Mouse (Mus musculus) forebrain, postnatal 0 days (tissue): ENCODE results near the gene Bdh1. TPM values are rescaled to one million over a fixed set of nuclear protein-coding genes. Genes with fewer than 3 reads are reported as not detected.

Source experiments
- ATAC-seq: fragments of 200-750 bp; cut with Nextera tagmentation; 2 replicates; pipeline ENCODE4 v1.8.0; 2017; ENCODE audit warnings: mild to moderate bottlenecking, moderate library complexity
- DNase-seq: peaks from one replicate; pipeline ENCODE4 v3.0.0-alpha.2; 2015
- H3K27ac ChIP-seq: fragments of 300-500 bp; sonication (generic); 2 replicates; pipeline ENCODE4 v1.5.1; 2014; ENCODE audit warnings: low read depth, mild to moderate bottlenecking, antibody characterized with exemption, low read length, moderate library complexity, mixed read lengths
- H3K27me3 ChIP-seq: fragments of 300-500 bp; sonication (generic); 2 replicates; pipeline ENCODE4 v1.6.1; 2014; ENCODE audit warnings: mild to moderate bottlenecking, low read length, mixed read lengths; ENCODE audit not compliant: insufficient read depth
- H3K36me3 ChIP-seq: fragments of 300-500 bp; sonication (generic); 2 replicates; pipeline ENCODE4 v1.6.1; 2014; ENCODE audit warnings: mild to moderate bottlenecking, moderate library complexity; ENCODE audit not compliant: insufficient read depth
- H3K4me1 ChIP-seq: fragments of 300-500 bp; sonication (generic); 2 replicates; pipeline ENCODE4 v1.6.1; 2014; ENCODE audit warnings: antibody characterized with exemption; ENCODE audit not compliant: insufficient read depth
- H3K4me2 ChIP-seq: fragments of 300-500 bp; sonication (generic); 2 replicates; pipeline ENCODE4 v1.6.1; 2014; ENCODE audit warnings: low read depth, mild to moderate bottlenecking, moderate library complexity
- H3K4me3 ChIP-seq: fragments of 300-500 bp; sonication (generic); 2 replicates; pipeline ENCODE4 v1.5.1; 2014; ENCODE audit warnings: low read depth, low read length, mixed read lengths
- H3K9ac ChIP-seq: fragments of 300-500 bp; sonication (generic); 2 replicates; pipeline ENCODE4 v1.6.1; 2014; ENCODE audit warnings: mild to moderate bottlenecking
- H3K9me3 ChIP-seq: fragments of 300-500 bp; sonication (generic); 2 replicates; pipeline ENCODE4 v1.6.1; 2016; ENCODE audit warnings: low read length
- CTCF ChIP-seq: sonication (generic); IDR thresholded peaks from 2 replicates; pipeline ENCODE4 v1.5.1; 2016; ENCODE audit warnings: antibody characterized with exemption, control low read depth, low read depth
- WGBS: fragments of 180-500 bp; shearing (Covaris S2); extraction: QIAGEN DNeasy Blood & Tissue Kit; methylation state at CpG from one replicate; pipeline ENCODE4 v1.1.7; 2014; 5-methylcytosine and 5-hydroxymethylcytosine counted together
- polyA plus RNA-seq: library from polyadenylated mRNA; unstranded; fragments of >200 nt; fragmentation: Nextera tagmentation; extraction: Ambion mirVana; gene quantifications from 2 replicates; pipeline ENCODE4 v1.2.1, GENCODE M21; 2015
- total RNA-seq: library from RNA; depleted of rRNA; stranded (reverse); fragments of >200 nt; gene quantifications from 2 replicates; pipeline ENCODE4 v1.2.3, GENCODE M21; 2014

The Bdh1 gene
- total and polyA plus RNA-seq, 2 experiments from 2014 or later, result 96.1 to 137 TPM

GRCm38 (mm10) chr16:31428335-31428674, 6.2 kb downstream of the Bdh1 start:
- peaks cover 6% of the 10 kb centered on the region; the same call in 1 of the 2 replicates for H3K4me1 ChIP-seq
- no peak for DNase-seq
- H3K27me3 ChIP-seq, result no peaks in the 10 kb centered on the region
- H3K4me3 ChIP-seq, result peak overlapping the region; percentile 79
- peak overlapping the region; percentile 71 for H3K4me2 ChIP-seq
- TF ChIP-seq CTCF, result no peak
- H3K9ac ChIP-seq, result peak overlapping the region; percentile 89
- H3K36me3 ChIP-seq, result no peaks in the 10 kb centered on the region
- no peaks in the 10 kb centered on the region for H3K9me3 ChIP-seq
- 5% methylated on average over 11 of the region's 11 CpGs for WGBS
- peak overlapping the region; percentile 96 for H3K27ac ChIP-seq
- peak; percentile 0; the same call in 1 of the 2 replicates for ATAC-seq

DNA sequence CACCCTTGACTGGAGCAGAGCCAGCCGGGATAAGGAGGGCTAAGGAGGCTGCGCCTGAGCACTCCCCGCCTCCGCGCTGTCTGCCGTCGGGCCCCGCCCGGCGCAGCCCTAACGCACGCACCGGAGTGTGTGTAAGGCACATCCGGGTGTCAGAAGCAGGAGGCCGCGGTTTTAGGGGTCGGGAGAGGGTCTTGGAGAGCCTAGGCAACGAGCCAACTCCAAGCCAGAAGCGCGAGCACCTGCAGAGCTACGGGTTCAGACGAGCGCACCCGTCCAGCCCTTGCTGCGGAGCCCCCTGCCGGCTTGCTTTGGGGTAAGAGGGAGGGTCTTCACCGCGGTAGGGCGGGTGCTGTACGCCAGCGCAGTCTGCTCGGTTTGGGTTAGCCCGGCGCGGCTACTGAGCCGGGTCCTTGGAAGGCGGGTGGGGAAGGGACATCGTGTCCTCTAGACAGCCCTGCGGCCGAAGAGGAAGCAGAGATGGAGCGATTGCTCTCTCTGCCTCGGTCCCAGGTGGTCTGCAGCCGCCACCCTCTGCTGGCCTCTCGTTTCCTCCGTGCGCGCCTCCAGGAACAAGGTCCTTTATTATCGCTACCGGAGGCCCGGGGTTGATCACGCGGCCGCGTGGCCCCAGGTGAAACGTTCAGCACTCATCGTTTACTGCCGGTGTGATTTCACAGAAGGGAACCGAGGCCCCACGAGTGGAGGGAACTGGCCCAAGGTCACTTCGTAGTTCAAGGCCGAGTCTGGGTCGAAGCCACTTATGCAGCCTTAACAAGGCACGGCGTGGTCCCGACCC, 6.8 kb downstream of the Bdh1 start:
- Histone ChIP-seq H3K9me3 (no peaks in the 10 kb centered on the region), H3K9ac (peak overlapping the region; percentile 89), H3K36me3 (no peaks in the 10 kb centered on the region), H3K27ac (peak overlapping the region; percentile 96), H3K4me3 (peak overlapping the region; percentile 79), H3K4me1 (peaks cover 6% of the 10 kb centered on the region; the same call in 1 of the 2 replicates), H3K4me2 (peak overlapping the region; percentile 71), H3K27me3 (no peaks in the 10 kb centered on the region)
- WGBS, result under 1% methylated on average over 65 of the region's 65 CpGs
- peak; percentile 68 for TF ChIP-seq CTCF
- ATAC-seq (peak; percentile 70), DNase-seq (peak; percentile 89)

GRCm38 (mm10) chr16:31429471-31430155, 7.5 kb downstream of the Bdh1 start:
- H3K27me3 ChIP-seq, result no peaks in the 10 kb centered on the region
- DNase-seq (peak; percentile 98), ATAC-seq (peak; percentile 96)
- peak overlapping the region; percentile 71 for H3K4me2 ChIP-seq
- TF ChIP-seq CTCF, result no peak
- peak overlapping the region; percentile 89 for H3K9ac ChIP-seq
- no peaks in the 10 kb centered on the region for H3K36me3 ChIP-seq
- peaks cover 6% of the 10 kb centered on the region; the same call in 1 of the 2 replicates for H3K4me1 ChIP-seq
- WGBS, result 1% methylated on average over 49 of the region's 49 CpGs
- H3K9me3 ChIP-seq, result no peaks in the 10 kb centered on the region
- H3K27ac ChIP-seq, result peak overlapping the region; percentile 96
- H3K4me3 ChIP-seq, result peak overlapping the region; percentile 79

GRCm38 (mm10) chr16:31433466-31434110, 11.5 kb downstream of the Bdh1 start:
- DNase-seq (peak; percentile 13), ATAC-seq (no peak)
- 50% methylated on average over 12 of the region's 12 CpGs for WGBS
- Histone ChIP-seq H3K9me3 (no peaks in the 10 kb centered on the region), H3K36me3 (peaks cover 6% of the 10 kb centered on the region), H3K9ac (no peak overlapping the region), H3K4me2 (no peak overlapping the region), H3K27me3 (no peaks in the 10 kb centered on the region), H3K4me3 (no peak overlapping the region), H3K4me1 (0 out of 2 replicates have a peak, but pooled peaks cover 6% of the 10 kb centered on the region), H3K27ac (no peak overlapping the region)
- no peak for TF ChIP-seq CTCF

DNA sequence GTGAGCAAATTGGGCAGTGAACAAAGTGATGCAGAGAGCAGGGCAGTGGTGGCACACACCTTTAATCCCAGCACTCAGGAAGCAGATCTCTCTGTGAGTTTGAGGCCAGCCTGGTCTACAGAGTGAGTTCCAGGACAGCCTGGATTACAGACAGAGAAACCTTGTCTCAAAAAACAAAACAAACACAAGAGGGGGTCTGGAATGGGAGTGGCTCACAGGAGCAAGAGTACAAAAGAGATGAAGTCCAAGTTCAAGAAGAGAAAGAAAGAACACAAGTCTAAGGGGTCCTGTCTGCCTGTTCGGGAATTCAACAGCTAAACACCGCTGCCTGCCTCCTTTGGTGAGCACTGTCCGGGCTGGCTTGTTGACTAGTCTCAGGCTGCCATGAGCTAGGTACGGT, 13.1 kb downstream of the Bdh1 start:
- no peak overlapping the region for H3K4me3 ChIP-seq
- no peak for TF ChIP-seq CTCF
- H3K36me3 ChIP-seq, result peaks cover 22% of the 10 kb centered on the region
- H3K27me3 ChIP-seq, result no peaks in the 10 kb centered on the region
- 0 out of 2 replicates have a peak, but pooled peaks cover 6% of the 10 kb centered on the region for H3K4me1 ChIP-seq
- H3K27ac ChIP-seq, result no peak overlapping the region
- no peaks in the 10 kb centered on the region for H3K9me3 ChIP-seq
- DNase-seq (no peak), ATAC-seq (no peak)
- no peak overlapping the region for H3K9ac ChIP-seq
- WGBS, result 56% methylated on average over 4 of the region's 4 CpGs
- H3K4me2 ChIP-seq, result no peak overlapping the region

GRCm38 (mm10) chr16:31436085-31436484, 14.0 kb downstream of the Bdh1 start:
- H3K36me3 ChIP-seq, result peaks cover 27% of the 10 kb centered on the region
- H3K9ac ChIP-seq, result no peak overlapping the region
- H3K4me3 ChIP-seq, result no peak overlapping the region
- H3K27me3 ChIP-seq, result no peaks in the 10 kb centered on the region
- no peak overlapping the region for H3K4me2 ChIP-seq
- H3K4me1 ChIP-seq, result no peaks in the 10 kb centered on the region
- DNase-seq (no peak), ATAC-seq (no peak)
- TF ChIP-seq CTCF, result peak; percentile 23; the same call in 1 of the 2 replicates
- H3K27ac ChIP-seq, result no peak overlapping the region
- no peaks in the 10 kb centered on the region for H3K9me3 ChIP-seq
- 59% methylated on average over 9 of the region's 9 CpGs for WGBS
